Mouse (Mus musculus) liver, adult 2 months (tissue): ENCODE measurements around the gene Mkrn1. TPM values are rescaled to one million over a fixed set of nuclear protein-coding genes. Genes with fewer than 3 reads are reported as not detected.
"Not testable (repeated sequence)": the region's sequence is repeated elsewhere in the genome, so short reads cannot be mapped to it uniquely, and the experiment has no call there.

Experiments
- DNase-seq: peaks from one replicate; pipeline ENCODE4 v3.0.0-alpha.2; 2011; ENCODE audit warnings: low read depth, low spot score; ENCODE audit errors: extremely low read depth
- H3K27ac ChIP-seq: fragments of 200-500 bp; replicated peaks from 2 replicates; pipeline ENCODE4 v1.5.1; 2012; ENCODE audit warnings: low read depth, mild to moderate bottlenecking, control low read depth, inconsistent platforms, low read length; ENCODE audit not compliant: insufficient read depth
- H3K27me3 ChIP-seq: fragments of 200-500 bp; 2 replicates; pipeline ENCODE4 v1.6.1; 2012; ENCODE audit warnings: mild to moderate bottlenecking, moderate library complexity, low read length, inconsistent platforms; ENCODE audit not compliant: control insufficient read depth, insufficient read depth
- H3K36me3 ChIP-seq: fragments of 200-500 bp; 2 replicates; pipeline ENCODE4 v1.6.1; 2012; ENCODE audit warnings: low read length, inconsistent platforms; ENCODE audit not compliant: control insufficient read depth, insufficient read depth
- H3K4me1 ChIP-seq: fragments of 200-500 bp; 2 replicates; pipeline ENCODE4 v1.6.1; 2011; ENCODE audit warnings: low read length; ENCODE audit not compliant: control insufficient read depth, insufficient read depth
- H3K4me3 ChIP-seq: fragments of 200-500 bp; 2 replicates; pipeline ENCODE4 v1.5.1; 2011; ENCODE audit warnings: low read depth, mild to moderate bottlenecking, control low read depth, low read length, moderate library complexity; ENCODE audit not compliant: insufficient read depth
- H3K79me2 ChIP-seq: fragments of 200-500 bp; 2 replicates; pipeline ENCODE4 v1.6.1; 2012; ENCODE audit warnings: inconsistent platforms, mild to moderate bottlenecking, low read length, moderate library complexity; ENCODE audit not compliant: control insufficient read depth, insufficient read depth
- H3K9ac ChIP-seq: fragments of 200-500 bp; 2 replicates; pipeline ENCODE4 v1.6.1; 2012; ENCODE audit warnings: low read depth, mild to moderate bottlenecking, control low read depth, inconsistent platforms, low read length
- CTCF ChIP-seq: fragments of 200-500 bp; IDR thresholded peaks from 2 replicates; pipeline ENCODE4 v1.5.1; 2011; ENCODE audit warnings: low read depth, low read length, control low read depth
- POLR2A ChIP-seq: fragments of 200-500 bp; IDR thresholded peaks from 2 replicates; pipeline ENCODE4 v1.6.1; 2011; ENCODE audit warnings: low read length, control low read depth; ENCODE audit not compliant: insufficient read depth; ENCODE audit errors: extremely low read depth
- WGBS: fragments of 180-500 bp; shearing (Covaris S2); methylation state at CpG from one replicate; pipeline ENCODE4 v1.1.7; 2018; 5-methylcytosine and 5-hydroxymethylcytosine counted together
- polyA plus RNA-seq: library from polyadenylated mRNA; depleted of rRNA; stranded (reverse); fragments of >200 nt; gene quantifications from 2 replicates; pipeline ENCODE4 v1.2.3, GENCODE M21; 2012
- total RNA-seq: library from RNA; depleted of rRNA; stranded (reverse); fragments of >200 nt; gene quantifications from 2 replicates; pipeline ENCODE4 v1.2.3, GENCODE M21; 2014

The Mkrn1 gene
- total and polyA plus RNA-seq, 2 experiments = 14.0 to 24.2 TPM

- no peak overlapping the region for H3K9ac ChIP-seq
- DNase-seq = peak; percentile 67
- H3K27ac ChIP-seq = no peak overlapping the region
- H3K27me3 ChIP-seq = no peaks in the 10 kb centered on the region
- H3K36me3 ChIP-seq = no peaks in the 10 kb centered on the region
- TF ChIP-seq CTCF (no peak), POLR2A (no peak)
- peaks cover 12% of the 10 kb centered on the region for H3K4me1 ChIP-seq
- no peak overlapping the region for H3K4me3 ChIP-seq
- WGBS = 47% methylated on average over 4 of the region's 4 CpGs
- peaks cover 7% of the 10 kb centered on the region; the same call in 1 of the 2 replicates for H3K79me2 ChIP-seq
Observed at GRCm38 (mm10) chr6:39373301-39373955, 46.8 kb downstream of the Mkrn1 start.

DNA sequence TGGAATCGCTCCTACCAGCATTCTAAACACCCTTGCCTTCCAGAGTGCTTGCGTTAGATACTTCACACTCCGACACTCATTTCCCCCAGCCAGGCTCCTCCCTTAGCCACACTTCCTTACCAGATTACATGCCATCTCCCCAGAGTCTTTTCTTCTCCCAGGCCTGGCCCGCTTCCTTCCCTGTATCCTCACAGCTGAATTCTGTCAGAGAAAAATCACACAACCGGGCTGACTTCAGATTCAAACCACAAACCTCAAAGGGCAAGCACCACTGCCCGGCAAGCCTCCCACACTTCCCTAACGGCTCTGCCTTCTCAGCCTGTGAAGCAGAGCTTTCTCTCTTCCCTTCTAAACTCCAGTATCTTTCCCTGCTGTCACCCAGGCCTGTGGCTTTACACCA lies 47.5 kb downstream of the Mkrn1 start:
- Histone ChIP-seq H3K9ac (no peak overlapping the region), H3K36me3 (no peaks in the 10 kb centered on the region), H3K4me1 (peaks cover 12% of the 10 kb centered on the region), H3K27me3 (no peaks in the 10 kb centered on the region), H3K27ac (no peak overlapping the region; the same call in 1 of the 2 replicates), H3K79me2 (peaks cover 7% of the 10 kb centered on the region; the same call in 1 of the 2 replicates), H3K4me3 (no peak overlapping the region)
- WGBS = 61% methylated on average over 7 of the region's 7 CpGs
- DNase-seq = no peak
- TF ChIP-seq POLR2A (no peak), CTCF (no peak)

GRCm38 (mm10) chr6:39372042-39372441 lies 48.2 kb downstream of the Mkrn1 start:
- Histone ChIP-seq H3K4me3 (no peak overlapping the region), H3K27ac (no peak overlapping the region), H3K4me1 (peaks cover 12% of the 10 kb centered on the region), H3K9ac (no peak overlapping the region), H3K36me3 (no peaks in the 10 kb centered on the region), H3K27me3 (no peaks in the 10 kb centered on the region), H3K79me2 (peaks cover 4% of the 10 kb centered on the region; the same call in 1 of the 2 replicates)
- no peak for TF ChIP-seq POLR2A
- no peak for TF ChIP-seq CTCF
- no peak for DNase-seq

DNA sequence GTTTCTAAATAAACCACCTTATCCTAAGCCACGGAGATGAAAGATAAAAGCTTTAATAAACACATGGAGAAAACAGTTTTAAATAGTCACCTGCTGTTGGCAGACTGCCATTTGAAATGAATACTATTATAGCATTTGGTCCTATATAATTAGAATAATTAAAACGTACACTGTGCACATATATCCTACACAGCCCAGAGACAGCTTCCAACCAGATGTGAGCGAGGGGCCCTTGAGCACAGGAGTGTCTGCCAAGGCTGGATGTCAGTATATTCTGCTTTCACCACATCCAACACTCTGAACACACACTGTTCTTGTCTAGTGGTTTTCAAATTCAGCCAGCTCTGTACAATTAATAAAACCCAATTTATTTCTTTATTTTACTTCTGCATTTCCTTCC lies 50.6 kb downstream of the Mkrn1 start:
- peaks cover 11% of the 10 kb centered on the region for H3K36me3 ChIP-seq
- H3K27ac ChIP-seq = no peak overlapping the region
- no peak overlapping the region for H3K4me3 ChIP-seq
- peaks cover 4% of the 10 kb centered on the region; the same call in 1 of the 2 replicates for H3K79me2 ChIP-seq
- H3K9ac ChIP-seq = no peak overlapping the region
- TF ChIP-seq POLR2A = no peak
- no peak for TF ChIP-seq CTCF
- 89% methylated on average over 3 of the region's 3 CpGs for WGBS
- peaks cover 6% of the 10 kb centered on the region; the same call in 1 of the 2 replicates for H3K4me1 ChIP-seq
- no peaks in the 10 kb centered on the region for H3K27me3 ChIP-seq
- DNase-seq = no peak

DNA sequence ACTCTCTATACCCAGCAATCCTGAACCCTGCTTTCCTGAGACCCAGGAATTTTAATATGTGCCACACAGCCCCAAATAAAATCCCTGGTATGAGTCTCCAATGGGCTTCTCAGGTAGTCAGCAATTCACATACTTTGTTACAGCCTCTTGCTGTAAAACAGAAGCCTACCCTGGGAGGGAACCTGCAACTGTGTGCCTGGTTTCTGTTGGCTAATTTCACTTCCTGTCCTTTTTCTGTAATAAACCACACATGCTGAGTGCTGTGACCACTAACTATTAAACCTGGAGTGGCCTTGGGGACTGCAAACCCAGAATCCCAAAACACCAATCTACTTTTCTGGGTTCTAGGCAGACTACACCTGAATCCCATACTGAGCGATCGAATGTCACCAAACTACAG lies 57.6 kb downstream of the Mkrn1 start:
- Histone ChIP-seq H3K27ac (no peak overlapping the region), H3K4me3 (no peak overlapping the region), H3K4me1 (no peaks in the 10 kb centered on the region), H3K27me3 (no peaks in the 10 kb centered on the region), H3K79me2 (no peaks in the 10 kb centered on the region), H3K9ac (no peak overlapping the region), H3K36me3 (peaks cover 29% of the 10 kb centered on the region)
- no peak for DNase-seq
- 96% methylated on average over 2 of the region's 2 CpGs for WGBS
- TF ChIP-seq POLR2A (no peak), CTCF (no peak)

DNA sequence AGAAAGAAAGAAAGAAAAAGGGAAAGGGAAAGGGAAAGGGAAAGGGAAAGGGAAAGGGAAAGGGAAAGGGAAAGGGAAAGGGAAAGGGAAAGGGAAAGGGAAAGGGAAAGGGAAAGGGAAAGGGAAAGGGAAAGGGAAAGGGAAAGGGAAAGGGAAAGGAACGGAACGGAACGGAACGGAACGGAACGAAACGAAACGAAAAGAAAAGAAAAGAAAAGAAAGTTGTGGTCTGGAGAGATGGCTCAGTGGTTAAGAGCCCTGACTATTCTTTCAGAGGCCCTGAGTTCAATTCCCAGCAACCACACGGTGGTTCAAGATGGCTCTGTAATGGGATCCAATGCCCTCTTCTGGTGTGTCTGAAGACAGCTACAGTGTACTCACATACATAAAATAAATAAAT lies 61.1 kb downstream of the Mkrn1 start:
- not testable (repeated sequence) for H3K9ac ChIP-seq, H3K79me2 ChIP-seq, H3K4me1 ChIP-seq, H3K27ac ChIP-seq, DNase-seq, H3K4me3 ChIP-seq, H3K27me3 ChIP-seq
- H3K36me3 ChIP-seq = peaks cover 30% of the 10 kb centered on the region; the same call in 1 of the 2 replicates
- 98% methylated on average over 9 of the region's 9 CpGs for WGBS
